ENCODE assay signal across 7 mouse cellular contexts in genomic region chr11:90417921-90418320, GRCm38 (mm10). TPM values are rescaled to one million over a fixed set of nuclear protein-coding genes. Genes with fewer than 3 reads are reported as not detected.
DNase-seq lines count a peak whose midpoint lies in the region; ATAC-seq and TF ChIP-seq lines count a peak whose summit lies in the region.

No protein-coding gene starts in this region.

- peak; percentile 80 for TF ChIP-seq POLR2A in heart, adult 2 months (IDR thresholded peaks at IDR 0.05; ENCODE audit: insufficient read depth, low read depth, low read length)
- TF ChIP-seq POLR2A in kidney, adult 2 months (IDR thresholded peaks at IDR 0.05; ENCODE audit: low read depth, low read length): no peak
- no peak for TF ChIP-seq POLR2A in spleen, adult 2 months (IDR thresholded peaks at IDR 0.05; ENCODE audit: low read depth, low read length)

- WGBS in embryonic facial prominence, embryonic 12.5 days: under 1% methylated on average over 42 of the region's 42 CpGs
- under 1% methylated on average over 41 of the region's 42 CpGs for WGBS in heart, adult 2 months
- WGBS in kidney, adult 2 months: under 1% methylated on average over 42 of the region's 42 CpGs
- WGBS in limb, embryonic 11.5 days: under 1% methylated on average over 42 of the region's 42 CpGs
- under 1% methylated on average over 42 of the region's 42 CpGs for WGBS in midbrain, embryonic 14.5 days
- 2% methylated on average over 41 of the region's 42 CpGs for WGBS in spleen, adult 2 months

- H3K4me3 ChIP-seq in embryonic facial prominence, embryonic 12.5 days: peak overlapping the region; percentile 33
- peak overlapping the region; percentile 39 for H3K4me3 ChIP-seq in heart, adult 2 months
- H3K4me3 ChIP-seq in kidney, adult 2 months (ENCODE audit: insufficient read depth, low read depth, low read length): peak overlapping the region; percentile 48
- peak overlapping the region; percentile 24 for H3K4me3 ChIP-seq in limb, embryonic 11.5 days (ENCODE audit: low read depth, low read length)
- H3K4me3 ChIP-seq in midbrain, embryonic 14.5 days (replicated peaks; ENCODE audit: low read depth, low read length): peak overlapping the region; percentile 32
- peak overlapping the region; percentile 6; the same call in 1 of the 2 replicates for H3K4me3 ChIP-seq in spleen, adult 2 months (ENCODE audit: extremely low read depth, insufficient read depth, insufficient read length)

- H3K27me3 ChIP-seq in embryonic facial prominence, embryonic 12.5 days: 0 out of 2 replicates have a peak, but pooled peaks cover 4% of the 10 kb centered on the region
- H3K27me3 ChIP-seq in heart, adult 2 months (ENCODE audit: control insufficient read depth, insufficient read depth, low read length): no peaks in the 10 kb centered on the region
- H3K27me3 ChIP-seq in kidney, adult 2 months (replicated peaks; ENCODE audit: control insufficient read depth, insufficient read depth, low read length): no peaks in the 10 kb centered on the region
- no peaks in the 10 kb centered on the region for H3K27me3 ChIP-seq in limb, embryonic 11.5 days (ENCODE audit: control insufficient read depth, insufficient read depth, low read length)
- peaks cover 13% of the 10 kb centered on the region for H3K27me3 ChIP-seq in midbrain, embryonic 14.5 days (ENCODE audit: control insufficient read depth, insufficient read depth, low read length)
- peaks cover 4% of the 10 kb centered on the region; the same call in 1 of the 2 replicates for H3K27me3 ChIP-seq in spleen, adult 2 months (ENCODE audit: control insufficient read depth, insufficient read depth, low read length)

- 0 out of 2 replicates have a peak overlapping the region, but pooled peaks have one; percentile 46 for H3K27ac ChIP-seq in embryonic facial prominence, embryonic 12.5 days
- H3K27ac ChIP-seq in heart, adult 2 months: peak overlapping the region; percentile 30; the same call in 1 of the 2 replicates
- peak overlapping the region; percentile 14; the same call in 1 of the 2 replicates for H3K27ac ChIP-seq in kidney, adult 2 months (ENCODE audit: insufficient read depth, low read depth, low read length)
- no peak overlapping the region for H3K27ac ChIP-seq in limb, embryonic 11.5 days (replicated peaks; ENCODE audit: low read depth, low read length)
- no peak overlapping the region for H3K27ac ChIP-seq in midbrain, embryonic 14.5 days (replicated peaks; ENCODE audit: low read depth, low read length)
- no peak overlapping the region for H3K27ac ChIP-seq in spleen, adult 2 months (ENCODE audit: insufficient read depth, low read length)

- intact Hi-C loops in heart, adult 2 months (cut with DNase I): loop anchor here (1.0 to 5.0 kb wide), 6 partner anchors 27 to 236 kb away; no protein-coding TSS in a partner anchor

- H3K36me3 ChIP-seq in embryonic facial prominence, embryonic 12.5 days: no peaks in the 10 kb centered on the region
- no peaks in the 10 kb centered on the region for H3K36me3 ChIP-seq in heart, adult 2 months (ENCODE audit: control insufficient read depth, insufficient read depth, low read length)
- no peaks in the 10 kb centered on the region for H3K36me3 ChIP-seq in kidney, adult 2 months (ENCODE audit: control insufficient read depth, insufficient read depth, low read length)
- H3K36me3 ChIP-seq in limb, embryonic 11.5 days (ENCODE audit: control insufficient read depth, insufficient read depth, low read length): no peaks in the 10 kb centered on the region
- no peaks in the 10 kb centered on the region for H3K36me3 ChIP-seq in midbrain, embryonic 14.5 days (ENCODE audit: control insufficient read depth, insufficient read depth, low read length)
- H3K36me3 ChIP-seq in spleen, adult 2 months (ENCODE audit: control insufficient read depth, insufficient read depth, low read length): no peaks in the 10 kb centered on the region

- TF ChIP-seq EP300 in heart, adult 2 months (IDR thresholded peaks at IDR 0.05; ENCODE audit: insufficient read depth, low read depth, low read length): peak; percentile 81; the same call in 1 of the 2 replicates

- peak; percentile 96 for ATAC-seq in embryonic facial prominence, embryonic 12.5 days (ENCODE audit: insufficient number of reproducible peaks, insufficient read depth, low FRiP score, low TSS enrichment)
- peak; percentile 97 for ATAC-seq in limb, embryonic 11.5 days (ENCODE audit: insufficient number of reproducible peaks, low FRiP score, low TSS enrichment, low read depth)
- ATAC-seq in midbrain, embryonic 14.5 days (ENCODE audit: low FRiP score, low TSS enrichment): peak; percentile 97

- H3K9ac ChIP-seq in embryonic facial prominence, embryonic 12.5 days: no peak overlapping the region; the same call in 1 of the 2 replicates
- H3K9ac ChIP-seq in heart, adult 2 months (ENCODE audit: low read depth, low read length): peak overlapping the region; percentile 63
- H3K9ac ChIP-seq in limb, embryonic 11.5 days (ENCODE audit: low read length): no peak overlapping the region
- H3K9ac ChIP-seq in midbrain, embryonic 14.5 days (replicated peaks; ENCODE audit: low read length): peak overlapping the region; percentile 32; the same call in 1 of the 2 replicates

- no peaks in the 10 kb centered on the region for H3K79me2 ChIP-seq in heart, adult 2 months (replicated peaks; ENCODE audit: control insufficient read depth, insufficient read depth, low read length)

- H3K4me2 ChIP-seq in embryonic facial prominence, embryonic 12.5 days (replicated peaks): peak overlapping the region; percentile 52
- H3K4me2 ChIP-seq in limb, embryonic 11.5 days (ENCODE audit: low read depth, severe bottlenecking): peak overlapping the region; percentile 47
- peak overlapping the region; percentile 72 for H3K4me2 ChIP-seq in midbrain, embryonic 14.5 days (ENCODE audit: low read length)

- 0 out of 2 replicates have a peak, but pooled peaks cover 3% of the 10 kb centered on the region for H3K4me1 ChIP-seq in embryonic facial prominence, embryonic 12.5 days
- peaks cover 4% of the 10 kb centered on the region for H3K4me1 ChIP-seq in heart, adult 2 months (ENCODE audit: control insufficient read depth, insufficient read depth, low read length)
- H3K4me1 ChIP-seq in kidney, adult 2 months (ENCODE audit: control insufficient read depth, insufficient read depth, low read length): peaks cover 3% of the 10 kb centered on the region; the same call in 1 of the 2 replicates
- 0 out of 2 replicates have a peak, but pooled peaks cover 2% of the 10 kb centered on the region for H3K4me1 ChIP-seq in limb, embryonic 11.5 days (ENCODE audit: control insufficient read depth, insufficient read depth, low read length)
- peaks cover 4% of the 10 kb centered on the region for H3K4me1 ChIP-seq in midbrain, embryonic 14.5 days (ENCODE audit: control insufficient read depth, insufficient read depth, low read length)
- peaks cover 4% of the 10 kb centered on the region for H3K4me1 ChIP-seq in spleen, adult 2 months (ENCODE audit: control insufficient read depth, insufficient read depth, insufficient read length)

- TF ChIP-seq CTCF in heart, adult 2 months (IDR thresholded peaks at IDR 0.05): no peak
- TF ChIP-seq CTCF in kidney, adult 2 months (conservative IDR thresholded peaks at IDR 0.05; ENCODE audit: insufficient read depth, insufficient read length, low read depth, low read length): no peak
- no peak for TF ChIP-seq CTCF in spleen, adult 2 months (IDR thresholded peaks at IDR 0.05; ENCODE audit: extremely low read depth, insufficient read depth, insufficient read length, insufficient replicate concordance)

- no peaks in the 10 kb centered on the region for H3K9me3 ChIP-seq in embryonic facial prominence, embryonic 12.5 days
- no peaks in the 10 kb centered on the region for H3K9me3 ChIP-seq in limb, embryonic 11.5 days (ENCODE audit: control insufficient read depth, low read length)
- no peaks in the 10 kb centered on the region for H3K9me3 ChIP-seq in midbrain, embryonic 14.5 days (ENCODE audit: control insufficient read depth, low read length)

- DNase-seq in adrenal gland, postnatal 25 days: peak; percentile 99
- DNase-seq in heart, adult 2 months: peak; percentile 98 to 99
- DNase-seq in kidney, adult 2 months: peak; percentile 99
- DNase-seq in limb, embryonic 11.5 days (ENCODE audit: low spot score): peak; percentile 95
- peak; percentile 98 for DNase-seq in midbrain, embryonic 14.5 days
- DNase-seq in spleen, adult 2 months (ENCODE audit: low read depth in 1 of 2, low spot score in 2 of 2): peak; percentile 8 to 62

RNA-seq across cellular contexts. Expression of gene Hlf, which starts 27.2 kb away (rescaled TPM):
- total RNA-seq in adrenal gland, postnatal 25 days (2021): 17.9 and 22.8 TPM in 2 replicates
- 3.7 TPM in 2 replicates for polyA plus RNA-seq in embryonic facial prominence, embryonic 12.5 days (2016; fragmentation: Nextera tagmentation; extraction: Ambion mirVana)
- 10 to 100 TPM; 11.0 to 18.2 TPM for total RNA-seq in heart, adult 2 months (2021)
- 14.0 and 17.3 TPM in 2 replicates for polyA plus RNA-seq in heart, adult 2 months (2012; rRNA removed)
- 36.5 and 39.7 TPM in 2 replicates for polyA plus RNA-seq in kidney, adult 2 months (2012; rRNA removed)
- polyA plus RNA-seq in limb, embryonic 11.5 days (2014; fragmentation: Nextera tagmentation; extraction: Ambion mirVana): 0.26 and 0.31 TPM in 2 replicates
- polyA plus RNA-seq in midbrain, embryonic 14.5 days (2014; fragmentation: Nextera tagmentation; extraction: Ambion mirVana): 2.1 and 3.4 TPM in 2 replicates
- 0.54 and 1.6 TPM in 2 replicates for polyA plus RNA-seq in spleen, adult 2 months (2012; rRNA removed)

Comparison
In these comparisons a context has a peak if more than half of its experiments do, and no peak if none do; other contexts are left out.
1. DNase-seq: peak in every context shown above with its lines; median percentile 99 in adrenal gland, postnatal 25 days; 99 in kidney, adult 2 months; 98 in heart, adult 2 months; 98 in midbrain, embryonic 14.5 days; 95 in limb, embryonic 11.5 days; 35 in spleen, adult 2 months.
2. H3K27ac ChIP-seq: peak in embryonic facial prominence, embryonic 12.5 days (single experiment), heart, adult 2 months (single experiment) and kidney, adult 2 months (single experiment); none in limb, embryonic 11.5 days (single experiment), midbrain, embryonic 14.5 days (single experiment) and spleen, adult 2 months (single experiment).
3. H3K9ac ChIP-seq: peak in heart, adult 2 months (single experiment) and midbrain, embryonic 14.5 days (single experiment); none in embryonic facial prominence, embryonic 12.5 days (single experiment) and limb, embryonic 11.5 days (single experiment).
4. Peak in every context shown above with its lines, with median percentiles within 50 percentile points of each other: ATAC-seq, H3K4me2 ChIP-seq and H3K4me3 ChIP-seq.